Mouse (Mus musculus) kidney, embryonic 16.5 days (tissue): ENCODE data around the gene Trp53tg5. TPM values are rescaled to one million over a fixed set of nuclear protein-coding genes. Genes with fewer than 3 reads are reported as not detected.

Experiments
- ATAC-seq: fragments of 200-750 bp; cut with Nextera tagmentation; 2 replicates; pipeline ENCODE4 v1.8.0; 2017; ENCODE audit warnings: moderate TSS enrichment; ENCODE audit not compliant: low FRiP score, low TSS enrichment
- H3K27ac ChIP-seq: fragments of 300-500 bp; sonication (generic); 2 replicates; pipeline ENCODE4 v1.5.1; 2014; ENCODE audit warnings: low read length
- H3K27me3 ChIP-seq: fragments of 300-500 bp; sonication (generic); 2 replicates; pipeline ENCODE4 v1.6.1; 2014; ENCODE audit warnings: low read length, control low read depth, mixed read lengths; ENCODE audit not compliant: insufficient read depth
- H3K36me3 ChIP-seq: fragments of 300-500 bp; sonication (generic); 2 replicates; pipeline ENCODE4 v1.6.1; 2014; ENCODE audit warnings: low read length, control low read depth, mixed read lengths; ENCODE audit not compliant: insufficient read depth
- H3K4me1 ChIP-seq: fragments of 300-500 bp; sonication (generic); 2 replicates; pipeline ENCODE4 v1.6.1; 2014; ENCODE audit warnings: low read length, control low read depth, mixed read lengths; ENCODE audit not compliant: insufficient read depth
- H3K4me2 ChIP-seq: fragments of 300-500 bp; sonication (generic); replicated peaks from 2 replicates; pipeline ENCODE4 v1.6.1; 2014; ENCODE audit warnings: low read depth, low read length
- H3K4me3 ChIP-seq: fragments of 300-500 bp; sonication (generic); 2 replicates; pipeline ENCODE4 v1.5.1; 2014; ENCODE audit warnings: mild to moderate bottlenecking, low read length
- H3K9ac ChIP-seq: fragments of 300-500 bp; sonication (generic); replicated peaks from 2 replicates; pipeline ENCODE4 v1.6.1; 2014; ENCODE audit warnings: low read length
- H3K9me3 ChIP-seq: fragments of 300-500 bp; sonication (generic); 2 replicates; pipeline ENCODE4 v1.6.1; 2016; ENCODE audit warnings: low read length, control low read depth
- WGBS: fragments of 180-500 bp; shearing (Covaris S2); extraction: QIAGEN DNeasy Blood & Tissue Kit; methylation state at CpG from one replicate; pipeline ENCODE4 v1.1.7; 2014; 5-methylcytosine and 5-hydroxymethylcytosine counted together
- polyA plus RNA-seq: library from polyadenylated mRNA; unstranded; fragments of >200 nt; fragmentation: Nextera tagmentation; extraction: Ambion mirVana; gene quantifications from 2 replicates; pipeline ENCODE4 v1.2.1, GENCODE M21; 2015

Gene Trp53tg5
- not detected in 2 replicates for polyA plus RNA-seq

DNA sequence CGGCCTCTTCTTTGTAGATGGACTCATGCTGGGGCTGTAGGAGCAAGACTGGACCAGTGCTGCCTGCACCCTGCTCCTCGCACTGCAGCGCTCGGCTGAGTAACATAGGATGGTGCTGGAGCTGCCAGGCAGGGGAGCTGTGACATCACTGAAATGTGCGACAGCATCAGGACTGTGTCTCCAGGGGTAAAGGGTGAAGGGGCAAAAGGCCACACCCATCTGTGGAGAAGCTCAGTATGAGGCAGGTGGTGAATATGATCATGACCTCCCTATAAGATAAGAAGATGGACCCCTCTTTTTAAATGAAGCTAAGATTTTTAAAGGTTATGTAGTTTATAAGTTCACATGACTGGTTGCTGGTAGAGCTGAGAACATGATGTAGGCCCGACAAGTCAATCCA, at the start of gene Trp53tg5:
Gene Trp53tg5, minus strand, starts transcription at position 101 of the 400 bp plus-strand sequence.
- H3K9me3 ChIP-seq: no peaks in the 10 kb centered on the region
- no peak within 1 kb of the TSS for H3K9ac ChIP-seq
- no peak within 1 kb of the TSS for H3K27ac ChIP-seq
- H3K4me2 ChIP-seq: no peak within 1 kb of the TSS
- WGBS: 82% methylated on average over 6 of the region's 6 CpGs
- ATAC-seq: no peak
- 0 out of 2 replicates have a peak, but pooled peaks cover 14% of the 10 kb centered on the region for H3K36me3 ChIP-seq
- no peaks in the 10 kb centered on the region for H3K4me1 ChIP-seq
- no peaks in the 10 kb centered on the region for H3K27me3 ChIP-seq
- H3K4me3 ChIP-seq: no peak within 1 kb of the TSS

DNA sequence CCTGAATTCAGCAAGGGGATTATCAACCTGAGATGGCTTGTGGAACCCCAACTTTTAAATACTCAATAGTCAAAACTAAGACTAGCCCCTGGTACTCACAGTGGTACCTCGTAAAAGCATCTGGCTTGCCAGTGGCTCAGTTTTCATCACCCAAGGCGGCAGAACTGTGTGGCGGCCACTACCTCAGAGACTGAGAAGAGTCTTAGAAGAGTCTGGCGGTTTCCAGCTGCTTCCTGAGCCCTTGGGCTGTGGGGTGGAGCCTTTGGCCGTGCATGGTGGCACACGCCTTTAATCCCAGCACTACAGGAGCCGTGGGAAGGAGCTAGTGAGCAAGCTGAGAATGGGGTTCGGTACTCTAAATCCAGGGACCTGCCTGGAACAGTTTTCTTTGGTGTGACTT, 48.8 kb upstream of the Trp53tg5 start:
- Histone ChIP-seq H3K9me3 (peaks cover 8% of the 10 kb centered on the region; the same call in 1 of the 2 replicates), H3K4me2 (peak overlapping the region; percentile 14), H3K27me3 (no peaks in the 10 kb centered on the region), H3K9ac (no peak overlapping the region), H3K4me3 (no peak overlapping the region), H3K36me3 (no peaks in the 10 kb centered on the region), H3K4me1 (0 out of 2 replicates have a peak, but pooled peaks cover 6% of the 10 kb centered on the region), H3K27ac (no peak overlapping the region)
- no peak for ATAC-seq
- WGBS: 27% methylated on average over 8 of the region's 8 CpGs

- ATAC-seq: no peak
- H3K4me2 ChIP-seq: peak overlapping the region; percentile 14
- WGBS: 16% methylated on average over 11 of the region's 11 CpGs
- peaks cover 5% of the 10 kb centered on the region; the same call in 1 of the 2 replicates for H3K9me3 ChIP-seq
- no peak overlapping the region for H3K27ac ChIP-seq
- H3K4me3 ChIP-seq: no peak overlapping the region
- H3K27me3 ChIP-seq: no peaks in the 10 kb centered on the region
- no peaks in the 10 kb centered on the region for H3K36me3 ChIP-seq
- H3K9ac ChIP-seq: no peak overlapping the region
- 0 out of 2 replicates have a peak, but pooled peaks cover 6% of the 10 kb centered on the region for H3K4me1 ChIP-seq
Measured at GRCm38 (mm10) chr2:164521841-164522240, 48.3 kb upstream of the Trp53tg5 start.

- Histone ChIP-seq H3K27me3 (no peaks in the 10 kb centered on the region), H3K9ac (no peak overlapping the region), H3K4me3 (no peak overlapping the region), H3K9me3 (no peaks in the 10 kb centered on the region), H3K36me3 (no peaks in the 10 kb centered on the region), H3K4me1 (0 out of 2 replicates have a peak, but pooled peaks cover 6% of the 10 kb centered on the region), H3K27ac (no peak overlapping the region), H3K4me2 (no peak overlapping the region)
- peak; percentile 70 for ATAC-seq
- WGBS: 13% methylated on average over 3 of the region's 3 CpGs
Measured at GRCm38 (mm10) chr2:164520782-164521181, 47.3 kb upstream of the Trp53tg5 start.

DNA sequence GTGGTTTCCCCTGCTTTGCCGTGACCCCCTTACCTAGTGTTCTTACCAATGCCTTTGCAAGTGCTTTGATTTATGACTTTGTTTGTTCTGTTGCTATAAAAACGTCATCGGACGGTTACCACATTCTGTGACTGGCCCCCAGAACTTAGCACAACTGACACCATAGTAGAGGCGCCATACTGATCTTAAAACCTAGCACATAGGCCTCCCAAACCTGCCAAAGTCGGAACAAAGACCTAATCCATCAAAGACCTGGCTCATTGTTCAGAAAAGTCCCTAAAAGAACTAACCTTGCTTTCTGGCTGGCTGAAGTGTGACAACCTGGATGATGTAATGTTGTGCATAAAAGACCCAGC, 45.6 kb upstream of the Trp53tg5 start:
- H3K27me3 ChIP-seq: no peaks in the 10 kb centered on the region
- no peak overlapping the region for H3K4me3 ChIP-seq
- H3K4me1 ChIP-seq: 0 out of 2 replicates have a peak, but pooled peaks cover 6% of the 10 kb centered on the region
- no peak for ATAC-seq
- WGBS: 34% methylated on average over 6 of the region's 6 CpGs
- no peak overlapping the region for H3K4me2 ChIP-seq
- H3K36me3 ChIP-seq: no peaks in the 10 kb centered on the region
- no peak overlapping the region for H3K27ac ChIP-seq
- no peaks in the 10 kb centered on the region for H3K9me3 ChIP-seq
- H3K9ac ChIP-seq: no peak overlapping the region

DNA sequence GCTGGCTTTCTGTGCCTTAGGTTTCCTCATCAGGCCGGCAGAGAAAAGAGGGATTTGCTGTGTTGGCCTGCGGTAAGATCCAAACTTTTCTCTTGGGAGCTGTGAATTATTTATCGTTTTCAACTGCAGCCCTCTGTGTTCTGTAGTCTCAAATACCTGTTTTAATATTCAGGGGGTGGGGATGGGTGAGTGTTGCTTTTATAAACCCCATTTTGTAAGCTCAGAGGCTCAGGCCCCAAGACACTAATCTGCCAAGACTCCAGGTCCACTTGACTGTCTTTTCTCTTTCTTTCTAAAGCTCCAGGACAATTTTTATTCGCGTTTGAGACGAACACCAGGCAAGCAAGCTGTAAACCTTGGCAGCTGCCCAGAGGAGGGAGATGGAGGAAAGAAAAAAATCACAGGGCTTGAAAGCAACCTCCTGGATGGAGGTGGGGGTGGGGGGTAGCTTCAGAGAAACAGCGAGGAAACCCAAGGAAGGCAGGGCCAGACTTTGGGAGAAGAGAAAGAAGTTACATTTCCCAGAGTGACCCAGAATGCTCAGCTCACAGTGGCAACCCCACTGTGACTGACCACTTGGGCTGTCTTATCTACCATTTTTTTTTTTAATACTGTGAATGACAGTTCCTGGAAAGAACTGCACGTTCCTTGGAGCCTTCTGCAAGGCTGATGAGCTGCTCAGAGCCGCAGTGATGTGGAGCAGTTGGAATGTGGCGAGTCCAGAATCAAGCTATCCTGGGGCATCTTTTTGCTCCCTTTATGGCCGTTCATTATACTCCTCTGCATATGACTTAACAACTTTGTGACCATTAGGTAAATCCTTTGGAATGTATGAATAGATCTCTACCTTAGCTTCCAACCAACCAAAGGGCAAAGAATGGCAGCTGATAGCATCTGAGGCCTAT, 45.0 kb upstream of the Trp53tg5 start:
- no peak for ATAC-seq
- WGBS: 44% methylated on average over 11 of the region's 11 CpGs
- no peak overlapping the region for H3K9ac ChIP-seq
- no peaks in the 10 kb centered on the region for H3K36me3 ChIP-seq
- H3K4me1 ChIP-seq: 0 out of 2 replicates have a peak, but pooled peaks cover 6% of the 10 kb centered on the region
- no peak overlapping the region; the same call in 1 of the 2 replicates for H3K27ac ChIP-seq
- no peaks in the 10 kb centered on the region for H3K27me3 ChIP-seq
- no peak overlapping the region for H3K4me2 ChIP-seq
- H3K4me3 ChIP-seq: no peak overlapping the region
- no peaks in the 10 kb centered on the region for H3K9me3 ChIP-seq

GRCm38 (mm10) chr2:164517485-164518221, 44.1 kb upstream of the Trp53tg5 start:
- no peak overlapping the region for H3K9ac ChIP-seq
- 0 out of 2 replicates have a peak, but pooled peaks cover 6% of the 10 kb centered on the region for H3K4me1 ChIP-seq
- H3K27ac ChIP-seq: no peak overlapping the region
- no peak overlapping the region for H3K4me2 ChIP-seq
- no peaks in the 10 kb centered on the region for H3K27me3 ChIP-seq
- H3K9me3 ChIP-seq: no peaks in the 10 kb centered on the region
- 39% methylated on average over 9 of the region's 10 CpGs for WGBS
- ATAC-seq: 0 out of 2 replicates have a peak, but pooled peaks have one; percentile 25
- no peaks in the 10 kb centered on the region for H3K36me3 ChIP-seq
- H3K4me3 ChIP-seq: no peak overlapping the region

DNA sequence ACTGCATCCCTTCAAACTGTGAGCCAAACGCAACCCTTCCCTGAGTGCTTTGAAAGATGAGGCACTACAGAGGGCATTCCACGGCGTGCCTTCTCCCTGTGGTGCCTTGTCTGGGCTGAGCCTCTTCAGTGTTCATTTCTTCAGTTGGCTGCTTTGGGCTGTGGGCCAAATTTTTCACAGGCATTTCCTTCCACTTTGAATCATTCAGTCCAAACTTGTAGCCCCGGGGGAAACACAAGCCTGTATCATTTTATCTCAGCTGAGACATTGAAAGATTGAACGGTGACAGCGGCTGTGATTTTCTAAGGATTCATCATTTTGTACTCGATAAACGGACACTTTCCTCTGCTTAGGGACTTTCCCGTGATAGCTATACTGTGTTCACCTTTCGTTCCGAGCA, 43.1 kb upstream of the Trp53tg5 start:
- Histone ChIP-seq H3K27me3 (no peaks in the 10 kb centered on the region), H3K4me2 (no peak overlapping the region), H3K4me1 (0 out of 2 replicates have a peak, but pooled peaks cover 2% of the 10 kb centered on the region), H3K27ac (no peak overlapping the region), H3K9me3 (no peaks in the 10 kb centered on the region), H3K4me3 (no peak overlapping the region), H3K36me3 (no peaks in the 10 kb centered on the region), H3K9ac (no peak overlapping the region)
- ATAC-seq: no peak
- 87% methylated on average over 11 of the region's 11 CpGs for WGBS

DNA sequence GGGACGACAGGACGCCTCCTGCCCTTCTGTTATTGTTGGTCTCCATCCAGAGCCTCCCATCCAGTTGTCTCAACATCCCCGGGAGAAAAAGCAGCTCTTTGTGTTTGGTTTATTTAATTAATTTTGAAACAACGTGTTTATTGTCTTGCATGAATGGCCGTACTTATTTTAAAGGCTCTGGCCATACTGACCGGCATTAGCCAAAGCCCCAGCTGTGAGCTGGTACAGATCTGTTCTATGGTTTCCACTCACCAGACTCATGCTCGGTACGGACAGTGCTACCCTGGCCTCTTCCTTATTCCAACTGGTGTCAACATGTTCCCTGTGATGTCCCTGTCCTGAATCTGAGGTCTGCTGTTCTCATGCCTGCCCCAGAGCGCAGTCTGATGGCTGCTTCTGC, 42.4 kb upstream of the Trp53tg5 start:
- H3K9ac ChIP-seq: no peak overlapping the region
- WGBS: 65% methylated on average over 9 of the region's 9 CpGs
- no peak overlapping the region for H3K4me2 ChIP-seq
- H3K9me3 ChIP-seq: no peaks in the 10 kb centered on the region
- H3K4me3 ChIP-seq: no peak overlapping the region
- 0 out of 2 replicates have a peak, but pooled peaks cover 7% of the 10 kb centered on the region for H3K4me1 ChIP-seq
- H3K36me3 ChIP-seq: no peaks in the 10 kb centered on the region
- no peak overlapping the region for H3K27ac ChIP-seq
- no peaks in the 10 kb centered on the region for H3K27me3 ChIP-seq
- no peak for ATAC-seq
